Mouse (Mus musculus): ENCODE results near the gene Ptprcap.

GRCm38 (mm10) chr19:4192251-4192985 lies 39.0 kb downstream of the Ptprcap start:
- TF ChIP-seq MAFK (IDR thresholded peaks at IDR 0.05; ENCODE audit: borderline replicate concordance, low read depth, low read length) (no peak), TAL1 (IDR thresholded peaks at IDR 0.05; ENCODE audit: low read length) (no peak), CTCF (IDR thresholded peaks at IDR 0.05 in 2 of 3, conservative IDR thresholded peaks at IDR 0.05 in 1 of 3; ENCODE audit: control insufficient read depth in 1 of 3, insufficient read depth in 1 of 3, low read depth in 2 of 3, low read length in 3 of 3, poor library complexity in 1 of 3, severe bottlenecking in 1 of 3) (no peak), SIN3A (IDR thresholded peaks at IDR 0.05; ENCODE audit: low read length) (peak; percentile 9; the same call in 1 of the 2 replicates)

Data from MEL (cell line).